Mouse (Mus musculus) retina, embryonic 14.5 days (tissue): ENCODE measurements around the gene Cacna1e.

Experiments
- DNase-seq: peaks from one replicate; pipeline ENCODE4 v3.0.0-alpha.2; 2015; ENCODE audit warnings: low spot score

Gene Cacna1e

DNA sequence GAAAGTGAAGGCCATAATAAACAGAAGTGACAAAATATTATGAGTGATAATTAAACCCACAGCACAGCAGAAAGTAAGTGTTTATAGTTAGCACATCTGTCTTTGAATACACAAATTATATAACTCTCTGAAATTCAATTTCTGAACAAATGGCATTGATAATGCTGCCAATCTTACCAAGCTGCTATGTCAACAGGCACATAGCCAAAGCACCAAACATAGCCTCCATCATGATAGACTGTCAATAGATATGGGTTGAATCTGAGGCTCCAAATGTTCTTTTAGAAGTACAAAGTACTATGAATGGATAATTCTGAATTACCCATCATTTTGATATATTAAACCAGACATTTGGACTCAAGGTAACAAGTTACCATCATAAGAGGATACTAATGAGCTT, 372.6 kb downstream of the Cacna1e start:
- DNase-seq, result no peak

DNA sequence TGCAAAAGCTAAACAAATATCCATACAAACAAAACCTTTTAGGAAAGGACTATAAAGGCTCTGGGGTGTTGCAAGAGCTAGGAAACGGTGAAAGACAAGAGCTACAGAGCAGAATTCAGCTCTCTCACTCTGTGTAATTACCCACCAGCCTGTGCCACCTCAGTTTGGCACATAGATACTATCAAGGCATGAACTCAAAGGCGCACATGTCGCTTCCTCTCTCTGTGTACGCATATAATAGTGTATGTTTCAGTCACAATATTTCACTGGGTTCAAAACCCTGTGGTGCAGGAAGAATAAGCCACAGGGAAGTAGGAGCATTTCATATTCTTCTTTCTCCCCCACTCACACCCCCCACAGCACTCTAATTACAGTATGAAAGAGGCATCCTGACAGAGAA, 380.3 kb downstream of the Cacna1e start:
- no peak for DNase-seq

DNA sequence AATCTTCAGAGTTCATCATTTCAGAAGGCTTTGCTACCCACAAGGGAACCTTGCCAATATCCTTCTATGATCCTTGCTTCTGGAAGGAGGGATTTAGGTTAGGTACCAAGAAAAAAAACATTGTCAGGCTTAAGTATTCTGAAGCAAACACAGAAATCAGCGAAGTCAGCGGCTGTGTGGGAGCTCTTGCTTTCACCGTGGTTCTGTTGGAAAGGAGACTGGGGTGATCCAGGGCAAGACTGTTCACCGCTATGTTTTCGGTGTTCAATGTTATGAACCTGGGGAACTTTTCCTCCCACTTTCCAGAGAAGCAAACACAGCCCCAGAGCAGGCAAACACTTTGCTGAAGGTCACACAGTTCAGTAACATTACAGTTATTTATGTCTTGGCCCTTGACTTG, 383.4 kb downstream of the Cacna1e start:
- DNase-seq, result no peak

DNA sequence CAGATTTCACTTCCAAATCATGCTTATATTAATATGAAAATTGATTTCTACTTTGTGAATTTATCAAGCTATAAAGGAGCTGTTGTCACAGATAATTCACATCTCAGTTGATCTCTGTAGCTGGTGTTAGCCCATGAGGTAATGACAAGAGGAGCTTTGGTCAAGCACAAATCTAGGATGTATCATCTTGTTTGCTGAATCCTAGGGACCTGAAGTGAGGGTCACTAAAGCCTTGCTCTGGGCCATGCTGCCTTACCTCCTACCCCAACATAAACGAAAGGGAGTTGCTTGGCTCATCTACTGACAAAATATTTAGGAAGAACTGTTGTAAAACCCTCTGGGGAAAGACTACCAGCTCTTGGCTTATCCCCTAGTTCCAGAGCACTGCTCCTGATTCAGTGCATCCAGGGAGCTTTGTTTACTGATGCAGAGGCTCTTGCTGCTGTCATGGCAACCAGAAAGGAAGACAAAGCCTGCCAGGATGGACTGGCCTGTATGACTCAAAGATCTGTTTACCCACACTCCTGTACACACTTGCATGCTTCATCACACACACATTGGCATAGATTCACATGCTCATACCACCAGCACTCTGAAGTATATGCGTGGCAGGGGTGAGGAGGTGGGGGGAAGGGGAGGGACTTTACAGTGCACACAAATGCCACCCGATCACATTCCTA, 384.0 kb downstream of the Cacna1e start:
- peak; percentile 54 for DNase-seq

DNA sequence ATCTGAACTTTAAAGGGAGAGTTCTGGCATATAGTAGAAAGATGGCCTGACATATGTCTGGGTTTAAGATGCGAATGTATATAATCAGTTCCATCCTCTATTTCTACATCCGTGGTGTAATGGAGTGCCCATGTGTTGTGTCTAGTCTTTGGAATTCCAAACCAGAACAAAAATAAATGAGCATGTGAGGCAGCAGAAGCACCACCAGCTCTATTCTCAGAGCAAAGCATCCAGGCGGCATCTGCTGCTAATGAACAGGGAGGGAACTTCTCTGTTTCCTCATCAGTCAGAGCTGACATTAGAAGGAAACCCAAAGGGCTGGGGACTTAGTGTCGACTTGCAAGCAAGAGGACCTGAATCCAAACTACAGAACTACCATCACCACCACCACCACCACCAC, 385.5 kb downstream of the Cacna1e start:
- no peak for DNase-seq

DNA sequence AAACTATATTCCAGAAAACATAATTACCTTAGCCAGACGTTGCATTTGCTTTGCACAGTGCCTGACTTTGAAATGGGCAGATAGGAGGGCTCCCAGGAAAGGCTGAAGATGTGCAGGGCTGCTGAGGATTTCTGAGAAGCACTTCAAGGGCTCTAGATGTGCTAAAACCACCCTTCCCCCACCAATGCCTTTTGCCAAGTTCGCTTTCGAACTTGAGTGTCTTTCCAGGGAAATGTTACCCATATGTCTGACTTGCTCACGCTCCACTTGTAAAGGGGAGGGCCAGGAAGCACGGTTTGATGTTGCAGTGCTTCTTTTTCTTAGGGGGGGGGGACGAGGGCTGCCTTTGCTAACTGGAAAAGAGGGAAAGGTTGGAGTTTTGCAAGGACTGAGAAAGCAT, 393.2 kb downstream of the Cacna1e start:
- DNase-seq, result no peak

DNA sequence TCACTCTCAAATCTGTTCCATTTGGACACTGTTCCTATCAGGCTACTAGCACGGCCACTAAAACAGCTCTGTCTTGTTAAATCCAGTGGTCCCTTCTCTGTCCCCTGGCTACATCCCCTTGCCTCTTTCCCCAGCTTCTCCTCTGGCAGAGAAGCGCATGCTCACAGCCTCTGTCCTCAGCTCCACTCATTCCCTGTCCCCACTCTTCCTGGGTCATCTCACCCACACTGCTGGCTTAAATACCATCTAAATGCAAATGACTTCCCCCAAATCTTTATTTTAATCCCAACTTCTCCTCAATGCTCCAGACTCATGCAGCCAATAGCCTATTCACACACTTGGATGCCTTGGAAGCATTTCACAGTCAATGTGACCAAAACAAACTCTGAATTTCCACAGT, 407.6 kb downstream of the Cacna1e start:
- DNase-seq, result no peak

DNA sequence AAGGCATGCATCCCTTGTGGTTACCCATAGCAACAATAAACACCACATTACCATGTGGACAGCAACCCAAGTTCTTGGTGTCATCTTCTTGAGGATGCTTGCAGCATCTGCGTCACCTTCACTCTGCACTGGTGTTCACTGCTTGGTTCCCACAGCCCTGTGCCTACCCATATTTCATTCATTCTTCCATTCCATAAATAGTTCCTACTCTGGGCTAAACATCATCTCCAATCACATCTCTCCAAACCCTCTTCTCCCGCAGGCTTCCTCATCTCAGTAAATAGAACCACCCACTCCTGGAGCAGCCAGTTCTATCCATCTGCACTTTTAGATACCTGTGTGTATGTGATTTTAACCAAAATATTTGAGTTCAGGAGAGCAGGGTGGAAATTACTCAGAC, 408.6 kb downstream of the Cacna1e start:
- no peak for DNase-seq

DNA sequence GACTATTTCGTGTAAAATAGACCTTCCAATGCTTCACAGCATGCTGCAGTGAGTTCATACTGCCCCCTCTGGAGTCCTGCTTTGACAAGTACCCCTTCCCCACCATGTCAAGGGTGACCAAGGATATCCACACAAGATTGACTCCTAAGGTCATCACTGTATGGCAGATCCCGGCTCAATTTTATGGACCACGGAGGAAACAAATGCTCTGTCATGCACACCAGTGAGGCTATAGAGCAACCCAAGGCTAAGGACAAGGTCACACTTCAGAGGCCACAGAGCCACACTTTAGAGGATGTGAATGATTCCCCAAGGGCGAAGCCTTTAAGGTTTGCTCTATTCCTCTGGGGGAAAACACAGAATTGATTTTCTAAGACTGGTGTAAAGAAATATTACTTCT, 410.1 kb downstream of the Cacna1e start:
- no peak for DNase-seq

DNA sequence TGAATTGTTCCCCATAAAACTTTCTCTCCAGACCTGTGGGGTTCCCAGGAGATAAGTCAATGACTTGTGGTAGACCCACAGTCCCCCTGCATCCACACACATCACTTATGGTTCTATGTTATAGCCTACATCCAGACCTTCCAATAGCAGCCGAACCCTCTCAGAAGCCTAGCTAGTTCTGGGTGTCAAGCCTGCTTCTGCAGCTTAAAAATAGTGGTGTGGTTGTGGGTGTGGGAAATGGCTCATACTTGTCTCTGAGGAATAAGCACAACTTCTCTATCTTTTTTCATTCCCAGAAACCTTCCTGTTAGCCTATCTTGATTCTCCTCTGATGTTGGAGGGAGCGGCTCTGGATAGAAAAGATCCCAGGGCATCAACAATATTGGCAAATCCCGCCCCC, 417.0 kb downstream of the Cacna1e start:
- DNase-seq, result no peak

DNA sequence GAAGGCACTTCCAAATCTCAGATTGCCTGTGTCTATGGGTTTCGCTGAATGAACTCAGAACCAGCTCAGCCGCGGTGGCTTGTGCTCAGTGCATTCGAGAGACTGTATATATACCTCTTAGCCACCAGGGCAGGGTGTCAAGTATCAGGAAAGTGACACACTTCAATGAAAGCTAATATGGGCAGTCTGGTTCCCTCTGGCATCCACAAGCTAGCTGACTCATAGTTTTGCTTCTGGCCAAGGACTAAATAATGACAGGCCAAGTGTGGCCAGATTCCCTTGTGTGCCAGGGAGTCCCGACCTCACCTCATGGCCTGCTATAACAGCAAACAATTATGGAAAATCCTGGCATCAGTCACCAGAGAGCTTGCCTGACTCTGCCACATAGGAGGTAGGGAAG, 422.8 kb downstream of the Cacna1e start:
- DNase-seq, result no peak

DNA sequence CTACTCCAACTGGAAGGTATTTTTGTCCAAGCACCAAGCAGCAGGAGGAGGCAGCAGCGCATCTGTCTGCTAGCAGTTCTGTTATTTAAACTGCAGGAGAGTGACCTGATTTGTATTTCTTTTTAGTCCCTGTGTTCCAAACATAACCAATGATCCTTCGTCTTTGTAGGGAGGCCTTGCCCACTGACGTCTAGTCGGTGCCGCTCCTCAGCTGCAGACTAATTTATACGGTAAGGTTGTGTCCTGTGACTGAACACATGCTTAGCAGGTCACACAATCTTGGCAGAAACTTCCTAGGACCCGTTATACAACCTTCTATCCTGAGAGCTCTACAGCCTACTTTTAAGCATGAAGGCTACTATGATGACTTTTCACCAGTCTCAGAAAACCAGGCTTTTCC, 424.2 kb downstream of the Cacna1e start:
- DNase-seq, result no peak

DNA sequence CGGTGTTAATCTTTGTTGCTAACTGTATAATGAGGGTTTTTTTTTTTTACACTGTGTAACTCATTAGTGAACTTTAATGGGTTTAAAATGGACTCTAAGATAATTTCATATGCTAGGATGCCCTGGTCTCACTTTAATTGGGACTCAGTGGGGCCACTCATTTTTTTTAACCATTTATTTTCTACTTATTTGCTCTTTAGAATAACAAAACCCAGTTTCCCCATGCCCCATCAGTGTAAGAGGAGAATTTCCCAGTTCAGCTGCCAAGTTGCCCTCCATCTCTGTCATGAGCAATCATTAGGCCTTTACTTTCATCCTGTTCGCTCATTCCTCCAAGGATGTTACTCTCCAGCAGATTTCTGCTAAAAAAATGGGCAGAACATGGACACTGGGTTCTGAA, 425.7 kb downstream of the Cacna1e start:
- DNase-seq, result peak; percentile 28

DNA sequence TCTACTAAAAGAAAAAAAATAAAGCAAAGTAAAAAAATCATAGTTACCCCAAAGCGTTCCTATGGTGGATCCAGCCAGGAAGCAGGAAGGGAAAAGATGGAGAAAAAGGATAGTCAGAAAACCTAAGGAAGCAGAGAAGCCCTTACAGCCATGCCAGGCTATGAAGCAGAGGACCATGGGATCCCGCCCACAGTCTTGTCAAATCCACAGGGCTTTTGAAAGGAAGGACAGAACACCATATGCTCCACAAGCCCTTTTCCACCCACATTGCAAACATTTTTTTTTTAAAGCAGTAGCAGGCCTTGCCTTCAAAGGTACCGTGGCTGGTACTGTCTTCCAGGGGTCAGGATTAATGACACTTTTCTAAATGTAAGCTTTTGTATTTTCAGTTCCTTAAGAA, 433.5 kb downstream of the Cacna1e start:
- DNase-seq, result no peak

DNA sequence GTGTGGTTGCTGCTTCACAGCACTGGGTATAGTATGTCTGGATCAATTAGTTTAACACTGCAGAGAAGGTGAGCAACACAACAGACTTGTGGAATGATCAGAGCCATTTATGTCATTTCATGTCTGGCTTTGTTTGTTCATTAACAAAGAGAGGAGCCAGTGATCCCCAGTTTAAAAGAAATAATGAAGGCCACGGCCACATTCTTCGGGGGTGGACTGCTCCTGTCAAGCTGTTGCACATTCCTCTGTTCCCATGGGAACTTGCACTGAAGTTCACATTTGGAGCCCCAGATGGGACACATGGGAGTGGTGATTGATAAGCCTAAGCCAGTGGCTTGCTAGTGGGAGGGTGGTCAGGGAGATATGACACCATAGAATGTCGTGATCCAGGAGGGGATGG, 437.8 kb downstream of the Cacna1e start:
- peak; percentile 63 for DNase-seq

DNA sequence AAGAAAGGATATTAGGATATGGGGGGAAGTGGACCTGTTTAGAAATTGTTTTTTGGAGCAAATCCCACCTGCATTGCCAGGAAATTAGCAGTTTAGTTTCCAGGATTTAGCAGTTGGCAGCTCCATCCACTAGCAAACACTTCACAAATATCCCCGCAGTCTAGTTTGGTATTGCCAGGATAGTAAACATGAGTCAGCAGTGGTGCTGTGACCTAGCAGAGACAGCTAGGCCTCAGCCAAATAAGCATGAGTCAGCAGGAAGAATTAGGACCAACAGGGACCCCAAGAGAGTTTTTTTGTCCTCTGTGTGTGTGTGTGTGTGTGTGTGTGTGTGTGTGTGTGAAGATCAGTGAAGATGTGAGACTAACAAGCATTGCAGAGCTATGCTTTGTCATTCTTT, 450.8 kb downstream of the Cacna1e start:
- no peak for DNase-seq

DNA sequence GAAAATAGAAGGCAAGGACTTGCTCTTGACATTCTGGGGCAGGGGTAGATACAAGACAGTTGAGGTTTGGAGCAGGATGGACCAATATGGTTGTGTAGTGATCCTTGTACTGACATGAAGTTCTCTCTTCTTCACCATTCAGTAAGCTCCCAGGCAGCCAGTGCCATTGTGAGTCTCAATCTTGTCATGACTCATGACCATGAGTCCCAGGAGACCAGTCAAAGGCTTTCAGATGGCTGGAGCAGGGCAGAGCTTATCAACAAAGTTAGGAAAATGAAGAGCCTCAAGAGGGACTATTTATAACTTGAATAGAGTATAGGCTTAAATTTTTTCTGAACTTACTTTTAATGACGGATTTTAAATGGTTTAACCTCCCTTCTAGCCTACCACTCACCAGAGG, 451.2 kb downstream of the Cacna1e start:
- DNase-seq, result no peak

DNA sequence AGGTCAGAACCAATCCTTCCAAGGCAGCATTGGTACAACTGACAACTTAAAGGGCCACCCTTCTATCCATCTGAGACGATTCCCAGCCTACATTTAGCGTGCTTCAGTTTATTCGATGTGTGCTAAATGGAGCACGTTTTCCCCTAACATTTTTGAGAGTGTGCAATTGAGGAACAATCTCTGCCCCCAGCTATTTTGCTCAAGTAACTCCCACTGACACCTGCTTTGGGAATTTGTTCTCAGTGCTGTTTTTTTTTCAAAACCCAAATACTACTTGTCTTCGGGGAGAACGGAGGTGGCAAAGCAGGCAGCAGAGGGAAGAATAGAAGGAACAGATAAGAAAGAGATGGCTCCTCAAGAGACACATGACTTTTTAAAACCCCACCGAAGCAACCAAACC, 456.0 kb downstream of the Cacna1e start:
- no peak for DNase-seq

DNA sequence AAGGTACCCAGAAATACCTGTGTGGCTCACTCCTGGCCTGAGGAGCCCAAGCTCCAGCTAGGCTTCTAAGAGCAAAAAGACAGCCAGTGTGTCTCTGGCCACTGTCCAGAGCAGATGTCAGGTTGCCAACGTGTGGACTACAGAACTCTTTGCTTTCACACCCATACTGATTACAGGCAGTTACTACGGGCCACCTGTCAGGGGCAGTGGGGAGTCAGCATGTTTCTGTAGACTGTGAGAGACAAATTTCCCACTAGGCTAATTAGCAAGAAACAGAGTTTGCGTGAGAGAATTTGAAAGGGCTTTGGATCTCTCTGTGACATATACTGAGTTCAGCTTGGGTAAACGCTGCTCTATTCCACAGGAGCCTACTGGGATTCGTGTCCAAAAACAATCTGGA, 466.0 kb downstream of the Cacna1e start:
- no peak for DNase-seq

DNA sequence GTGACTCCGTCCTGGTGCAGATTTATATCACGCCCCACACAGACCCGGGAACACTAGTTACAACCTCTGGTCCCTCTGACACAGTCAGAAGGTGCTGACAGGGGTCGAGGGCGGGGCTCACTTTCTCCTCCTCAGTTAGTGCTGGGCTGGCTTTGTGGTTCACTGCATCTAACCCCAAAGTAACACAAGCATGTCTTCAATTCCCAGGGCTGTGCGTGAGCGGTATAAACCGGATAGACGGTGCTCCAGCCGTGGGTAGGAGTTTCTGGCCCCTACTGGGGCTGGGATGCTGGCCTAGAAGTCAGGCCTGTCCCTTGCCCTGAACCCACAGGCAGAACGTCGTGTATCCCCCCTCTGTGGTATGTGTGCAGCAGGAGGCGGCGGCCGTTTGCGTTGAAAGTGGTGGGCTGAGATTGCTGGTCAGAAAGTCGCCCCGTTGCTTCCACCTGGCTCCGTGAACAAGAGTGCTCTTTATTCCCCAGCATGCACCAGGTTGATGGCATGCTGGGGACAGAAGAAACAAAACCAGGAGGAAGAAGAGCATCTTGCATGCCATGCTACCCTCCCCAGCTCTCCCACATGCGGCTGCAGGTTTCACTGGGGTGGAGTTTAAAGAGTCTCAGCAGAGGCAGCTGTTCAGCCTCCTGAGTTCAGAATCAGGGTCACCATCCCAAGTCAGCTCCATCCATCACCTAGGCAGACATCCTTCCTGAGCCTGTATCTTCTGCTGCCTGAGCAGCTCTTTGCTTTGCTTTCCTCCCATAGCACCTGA, 467.7 kb downstream of the Cacna1e start:
- peak; percentile 27 for DNase-seq

DNA sequence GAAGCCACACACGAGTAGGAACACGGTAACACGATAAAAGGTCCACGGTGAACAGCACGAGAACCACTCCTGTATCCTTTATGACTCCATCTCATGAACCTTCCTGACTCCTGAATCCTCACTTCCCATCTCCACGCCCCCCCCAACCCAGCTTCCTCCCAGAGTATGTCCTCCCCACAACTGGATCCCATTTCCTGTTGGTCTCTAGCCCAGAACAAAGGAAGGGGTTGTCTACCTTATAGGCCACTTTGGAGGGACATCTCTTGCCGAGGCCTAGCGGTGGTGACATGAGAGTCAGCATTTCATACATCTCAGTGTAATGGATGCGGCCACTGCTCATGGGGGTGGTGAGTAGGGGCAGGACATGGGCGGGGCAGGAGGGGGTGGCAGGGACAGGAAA, 468.5 kb downstream of the Cacna1e start:
- DNase-seq, result no peak

DNA sequence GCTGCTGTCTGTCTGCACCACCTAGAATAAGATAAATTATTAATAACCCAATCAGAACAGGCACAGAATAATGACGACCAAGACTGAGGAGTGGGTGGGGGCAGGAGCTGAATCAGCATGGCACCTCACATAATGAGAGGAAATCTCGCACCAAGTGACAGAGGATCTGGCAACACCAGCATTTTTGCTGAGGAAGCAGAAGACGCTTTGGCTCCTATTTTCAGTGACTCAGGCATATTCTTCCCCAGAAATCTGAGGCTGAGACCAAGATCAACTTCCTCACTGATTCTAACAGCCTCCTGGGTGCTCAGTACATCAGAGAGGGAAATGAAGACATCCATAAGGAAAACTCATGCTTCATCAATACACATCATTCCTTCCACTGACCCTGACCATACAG, 471.2 kb downstream of the Cacna1e start:
- DNase-seq, result no peak

DNA sequence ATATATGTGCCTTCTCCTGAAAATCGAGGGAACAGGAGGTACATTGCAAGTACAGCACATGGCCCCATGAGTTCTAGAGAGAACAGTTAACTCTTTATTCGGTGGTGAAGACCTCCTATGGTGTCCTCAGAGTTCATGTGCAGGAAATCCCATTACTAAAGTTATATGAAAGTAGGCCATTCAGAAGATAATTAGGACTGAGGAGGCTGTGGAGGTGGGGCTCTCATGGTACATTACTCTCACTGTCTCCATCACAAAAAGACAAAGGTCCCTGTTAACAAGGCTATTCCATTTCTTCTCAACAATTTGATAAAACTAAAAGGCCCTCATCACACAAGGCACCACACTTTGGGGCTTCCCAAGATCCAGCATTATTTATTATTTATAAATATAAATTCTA, 475.2 kb downstream of the Cacna1e start:
- peak; percentile 60 for DNase-seq

DNA sequence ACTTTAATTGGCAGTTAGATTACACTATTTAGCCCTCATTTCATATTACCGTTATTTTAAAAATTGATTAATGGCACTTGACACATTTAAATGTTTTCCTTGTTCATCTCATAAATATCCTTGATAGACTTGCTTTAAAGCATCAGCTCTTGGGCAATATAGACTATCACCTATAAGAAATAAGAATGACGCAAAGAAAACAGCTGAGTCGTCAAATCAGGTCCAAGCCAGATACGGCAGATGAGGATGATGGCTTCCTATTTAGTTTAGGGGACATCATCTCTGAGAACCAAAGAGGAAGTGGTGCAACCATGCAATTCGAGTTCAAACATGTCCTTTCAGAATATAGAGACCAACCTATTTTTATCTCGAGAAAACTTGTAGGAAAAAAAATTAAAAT, 492.3 kb downstream of the Cacna1e start:
- DNase-seq, result no peak
